Mouse (Mus musculus): ENCODE results near the gene Pros1.
A peak's percentile ranks its signal among the peaks of the same experiment; 100 is the strongest.

The Pros1 gene

GRCm38 (mm10) chr16:62854191-62855068 lies at the start of gene Pros1:
Gene Pros1 (plus strand): TSS chr16:62854307.
- peak; percentile 80 for ATAC-seq (ENCODE audit: insufficient number of reproducible peaks, low FRiP score, low TSS enrichment)

- ATAC-seq (ENCODE audit: insufficient number of reproducible peaks, low FRiP score, low TSS enrichment) = no peak
Measured at GRCm38 (mm10) chr16:62804621-62805020, 49.5 kb upstream of the Pros1 start.

GRCm38 (mm10) chr16:62807249-62807979 lies 46.7 kb upstream of the Pros1 start:
- peak; percentile 54; the same call in 1 of the 2 replicates for ATAC-seq (ENCODE audit: insufficient number of reproducible peaks, low FRiP score, low TSS enrichment)

- ATAC-seq (ENCODE audit: insufficient number of reproducible peaks, low FRiP score, low TSS enrichment) = no peak
Measured at GRCm38 (mm10) chr16:62810855-62811254, 43.3 kb upstream of the Pros1 start.

GRCm38 (mm10) chr16:62813790-62814189 lies 40.3 kb upstream of the Pros1 start:
- no peak for ATAC-seq (ENCODE audit: insufficient number of reproducible peaks, low FRiP score, low TSS enrichment)

- ATAC-seq (ENCODE audit: insufficient number of reproducible peaks, low FRiP score, low TSS enrichment) = no peak
Measured at GRCm38 (mm10) chr16:62814491-62814890, 39.6 kb upstream of the Pros1 start, which contains the start of gene Stx19. Gene Stx19 (plus strand): TSS chr16:62814676.

GRCm38 (mm10) chr16:62822472-62822871 lies 31.6 kb upstream of the Pros1 start:
- no peak for ATAC-seq (ENCODE audit: insufficient number of reproducible peaks, low FRiP score, low TSS enrichment)

- peak; percentile 56; the same call in 1 of the 2 replicates for ATAC-seq (ENCODE audit: insufficient number of reproducible peaks, low FRiP score, low TSS enrichment)
Measured at GRCm38 (mm10) chr16:62826156-62827001, 27.7 kb upstream of the Pros1 start.

GRCm38 (mm10) chr16:62832027-62832426 lies 22.1 kb upstream of the Pros1 start:
- ATAC-seq (ENCODE audit: insufficient number of reproducible peaks, low FRiP score, low TSS enrichment) = no peak; the same call in 1 of the 2 replicates

- ATAC-seq (ENCODE audit: insufficient number of reproducible peaks, low FRiP score, low TSS enrichment) = peak; percentile 73
Measured at GRCm38 (mm10) chr16:62832481-62832880, 21.6 kb upstream of the Pros1 start.

GRCm38 (mm10) chr16:62834016-62834735 lies 19.9 kb upstream of the Pros1 start:
- no peak for ATAC-seq (ENCODE audit: insufficient number of reproducible peaks, low FRiP score, low TSS enrichment)

GRCm38 (mm10) chr16:62845341-62845740 lies 8.8 kb upstream of the Pros1 start:
- no peak for ATAC-seq (ENCODE audit: insufficient number of reproducible peaks, low FRiP score, low TSS enrichment)

- ATAC-seq (ENCODE audit: insufficient number of reproducible peaks, low FRiP score, low TSS enrichment) = peak; percentile 99
Measured at GRCm38 (mm10) chr16:62846498-62847312, 7.4 kb upstream of the Pros1 start, which contains the start of gene Arl13b. Gene Arl13b (minus strand): TSS chr16:62847040.

- no peak for ATAC-seq (ENCODE audit: insufficient number of reproducible peaks, low FRiP score, low TSS enrichment)
Measured at GRCm38 (mm10) chr16:62852464-62853252, 1.4 kb upstream of the Pros1 start.

GRCm38 (mm10) chr16:62853611-62854126 lies 438 bp upstream of the Pros1 start:
- ATAC-seq (ENCODE audit: insufficient number of reproducible peaks, low FRiP score, low TSS enrichment) = no peak

GRCm38 (mm10) chr16:62855385-62855784 lies 1.3 kb downstream of the Pros1 start:
- ATAC-seq (ENCODE audit: insufficient number of reproducible peaks, low FRiP score, low TSS enrichment) = no peak

GRCm38 (mm10) chr16:62856273-62856672 lies 2.2 kb downstream of the Pros1 start:
- ATAC-seq (ENCODE audit: insufficient number of reproducible peaks, low FRiP score, low TSS enrichment) = no peak

- ATAC-seq (ENCODE audit: insufficient number of reproducible peaks, low FRiP score, low TSS enrichment) = no peak
Measured at GRCm38 (mm10) chr16:62857498-62857897, 3.4 kb downstream of the Pros1 start.
